Mouse (Mus musculus) cerebellum, adult 11 months (tissue): ENCODE data around the gene Adnp.
"Not testable (repeated sequence)": the region's sequence is repeated elsewhere in the genome, so short reads cannot be mapped to it uniquely, and the experiment has no call there.

Source experiments
- DNase-seq: peaks from one replicate; pipeline ENCODE4 v3.0.0; 2022

The Adnp gene

DNA sequence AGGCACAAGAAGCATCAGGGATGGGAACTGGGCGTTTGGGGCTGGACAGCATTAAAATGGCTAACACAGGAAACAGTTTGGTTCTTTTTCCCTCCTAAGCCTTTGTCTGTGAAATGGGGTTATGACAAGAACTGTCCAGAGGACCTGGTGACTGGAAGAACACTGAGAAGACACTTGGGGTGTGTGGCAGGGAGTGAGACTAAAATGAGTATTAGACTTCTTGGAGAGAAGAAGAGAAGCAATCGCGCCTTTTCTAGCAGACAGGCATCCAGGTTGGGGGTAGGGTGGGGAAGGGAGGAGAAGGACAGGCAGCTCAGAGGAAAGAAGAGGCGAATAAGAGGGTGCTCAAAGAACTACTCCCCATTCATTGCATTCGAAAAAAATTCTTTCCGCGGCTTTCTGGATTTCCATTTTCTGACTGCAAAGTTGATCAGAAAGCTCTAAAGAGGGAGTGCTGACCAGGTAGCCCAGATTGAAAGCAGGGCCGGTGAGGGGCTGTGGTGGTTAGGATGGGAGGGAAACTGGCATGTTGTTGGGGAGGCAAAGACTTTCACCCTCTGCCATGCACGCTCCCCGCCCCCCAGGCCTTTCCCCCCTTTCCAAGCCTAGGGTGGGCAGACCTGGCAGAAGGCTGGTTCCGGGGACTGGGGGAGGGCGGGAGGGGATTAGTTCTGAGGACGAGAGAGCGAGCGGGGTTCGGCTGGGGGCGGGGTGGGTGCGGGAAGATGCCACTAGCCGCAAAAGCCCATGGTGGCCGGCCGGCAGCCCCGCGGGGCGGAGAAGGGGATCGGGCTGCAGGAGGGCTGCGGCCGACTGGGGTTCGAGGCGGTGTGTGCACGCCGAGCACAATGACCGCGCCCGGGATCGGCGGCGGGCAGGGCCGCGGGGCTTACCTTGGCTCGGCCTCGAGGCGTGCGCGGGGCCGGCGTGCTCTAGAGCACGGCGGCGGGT lies 956 bp downstream of the Adnp start:
- peak; percentile 44 for DNase-seq

GRCm38 (mm10) chr2:168205265-168205664 lies 1.6 kb downstream of the Adnp start:
- DNase-seq = peak; percentile 79

GRCm38 (mm10) chr2:168204476-168204999 lies 2.4 kb downstream of the Adnp start:
- no peak for DNase-seq

DNA sequence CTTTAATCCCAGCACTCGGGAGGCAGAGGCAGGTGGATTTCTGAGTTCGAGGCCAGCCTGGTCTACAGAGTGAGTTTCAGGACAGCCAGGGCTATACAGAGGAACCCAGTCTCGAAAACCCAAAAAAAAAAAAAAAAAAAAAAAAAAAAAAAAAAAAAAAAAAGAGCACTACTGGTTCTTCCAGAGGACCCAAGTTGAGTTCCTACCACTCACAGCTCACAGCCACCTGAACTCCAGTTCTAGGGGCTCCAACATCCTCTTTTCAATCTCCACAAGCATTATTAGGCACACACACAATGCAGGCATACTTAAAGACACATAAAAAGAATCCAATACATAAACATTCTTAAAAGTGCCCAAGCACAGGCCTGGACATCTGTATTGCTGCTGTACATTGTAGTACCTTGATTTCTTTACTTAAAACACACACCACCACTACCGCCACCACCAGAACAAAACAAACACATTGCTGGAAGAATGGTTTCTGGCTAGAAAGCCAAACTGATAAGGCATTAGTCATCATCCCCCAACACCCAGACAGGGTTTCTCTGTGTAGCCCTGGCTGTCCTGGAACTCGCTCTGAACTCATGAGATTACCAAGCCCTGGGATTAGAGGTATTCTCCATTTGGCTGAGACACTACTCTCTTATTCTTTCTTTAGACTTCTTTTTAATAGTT lies 6.8 kb downstream of the Adnp start:
- DNase-seq = no peak

- DNase-seq = no peak
These were observed 7.4 kb downstream of the Adnp start for GRCm38 (mm10) chr2:168199476-168199875.

- no peak for DNase-seq
These were observed 8.5 kb downstream of the Adnp start for GRCm38 (mm10) chr2:168198421-168198820.

- no peak for DNase-seq
These were observed 11.2 kb downstream of the Adnp start for GRCm38 (mm10) chr2:168195721-168196120.

GRCm38 (mm10) chr2:168193685-168194084 lies 13.2 kb downstream of the Adnp start:
- DNase-seq = no peak

GRCm38 (mm10) chr2:168191856-168192255 lies 15.1 kb downstream of the Adnp start:
- no peak for DNase-seq

DNA sequence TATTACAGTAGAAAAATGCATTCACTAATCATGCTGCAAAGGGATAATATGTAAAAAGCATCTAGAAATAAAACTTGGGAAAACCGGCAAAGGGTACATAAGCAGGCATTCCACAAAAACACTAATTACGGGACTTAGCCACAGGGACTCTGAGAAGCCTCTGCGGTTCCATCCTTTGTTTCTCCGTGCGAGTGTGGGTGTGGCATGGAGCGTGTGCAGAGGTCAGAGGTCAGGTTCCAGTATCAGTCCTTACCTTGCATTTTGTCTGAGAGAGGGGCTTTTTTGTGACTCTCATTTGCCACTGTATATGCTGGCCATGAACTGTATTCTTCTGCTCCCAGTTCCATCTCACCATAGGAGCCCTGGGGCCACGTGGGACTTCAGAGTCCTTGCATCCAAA lies 31.0 kb downstream of the Adnp start:
- DNase-seq = no peak

DNA sequence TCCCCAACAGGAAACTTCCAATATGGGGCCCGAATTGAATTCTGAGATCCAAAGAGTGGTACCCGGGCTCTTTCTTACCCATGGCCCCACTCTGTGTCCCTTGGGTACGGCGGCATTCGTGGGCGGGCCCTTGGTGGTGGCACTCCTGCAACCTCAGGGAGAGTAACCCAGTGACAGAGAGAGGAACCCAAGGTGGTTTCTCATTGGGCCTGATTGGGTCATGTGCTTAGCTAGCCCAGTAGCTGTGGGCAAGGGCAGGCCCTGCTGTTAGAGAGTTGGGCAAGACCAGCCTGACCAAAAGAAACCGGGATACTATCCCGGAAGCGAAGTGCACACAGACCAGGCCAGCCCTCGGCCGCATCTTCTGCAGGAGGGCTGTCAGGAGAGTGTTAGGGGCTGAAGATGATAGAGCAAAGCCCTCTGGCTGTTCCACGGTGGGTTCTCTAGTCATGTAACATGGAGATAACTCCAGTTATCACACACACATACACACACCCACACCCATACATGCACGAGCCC lies 36.7 kb downstream of the Adnp start:
- no peak for DNase-seq

DNA sequence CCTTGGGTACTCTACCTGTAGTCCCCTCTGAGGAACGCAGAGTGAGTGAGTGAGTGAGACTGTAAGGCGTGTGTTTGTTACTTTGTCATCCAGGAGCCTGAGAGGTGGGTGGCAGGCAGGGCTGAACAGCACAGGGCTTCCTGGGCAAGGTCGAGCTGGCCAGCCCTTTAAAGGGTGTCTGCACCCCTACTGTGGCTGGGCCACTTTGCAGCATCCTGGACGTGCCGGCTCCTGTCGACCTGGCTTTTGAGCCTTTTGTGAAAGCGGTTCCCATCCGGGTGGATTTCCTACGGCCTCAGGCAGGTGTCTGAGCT lies 37.2 kb downstream of the Adnp start:
- no peak for DNase-seq

- no peak for DNase-seq
These were observed 37.8 kb downstream of the Adnp start for GRCm38 (mm10) chr2:168168892-168169799.

GRCm38 (mm10) chr2:168167781-168168180 lies 39.1 kb downstream of the Adnp start:
- no peak for DNase-seq

DNA sequence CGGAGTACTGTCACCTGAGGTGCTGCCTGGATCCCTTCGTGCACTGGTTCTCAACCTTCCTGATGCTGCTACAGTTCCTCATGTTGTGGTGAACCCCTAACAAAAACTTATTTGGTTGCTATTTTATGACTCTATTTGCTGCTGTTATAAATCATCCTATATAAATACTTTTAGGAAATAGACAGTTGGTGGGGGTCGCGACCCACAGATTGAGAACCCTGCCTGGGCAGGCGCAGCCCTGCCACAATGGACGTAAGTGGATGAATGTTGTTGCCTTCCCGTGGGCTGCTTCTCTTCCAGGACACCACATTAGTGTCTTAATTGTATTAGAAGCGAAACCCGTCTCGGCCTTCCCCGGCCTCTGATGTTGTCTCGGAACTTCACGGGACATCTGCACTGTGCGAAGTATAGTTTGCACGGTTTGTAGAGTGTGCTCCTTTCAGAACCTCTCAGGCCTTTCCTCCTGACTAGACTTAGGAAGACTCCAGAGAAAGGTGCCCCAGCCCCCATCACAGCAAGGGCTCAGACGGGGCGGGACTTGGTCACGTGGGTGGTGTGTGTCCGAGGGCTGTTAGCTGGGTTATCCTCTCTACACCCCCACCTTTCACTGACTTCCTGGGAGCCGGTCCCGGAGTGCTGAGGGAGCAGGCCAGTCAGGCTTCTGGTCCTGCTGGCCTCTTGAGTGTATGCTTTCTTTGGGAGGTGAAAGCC lies 40.0 kb downstream of the Adnp start:
- DNase-seq = no peak

DNA sequence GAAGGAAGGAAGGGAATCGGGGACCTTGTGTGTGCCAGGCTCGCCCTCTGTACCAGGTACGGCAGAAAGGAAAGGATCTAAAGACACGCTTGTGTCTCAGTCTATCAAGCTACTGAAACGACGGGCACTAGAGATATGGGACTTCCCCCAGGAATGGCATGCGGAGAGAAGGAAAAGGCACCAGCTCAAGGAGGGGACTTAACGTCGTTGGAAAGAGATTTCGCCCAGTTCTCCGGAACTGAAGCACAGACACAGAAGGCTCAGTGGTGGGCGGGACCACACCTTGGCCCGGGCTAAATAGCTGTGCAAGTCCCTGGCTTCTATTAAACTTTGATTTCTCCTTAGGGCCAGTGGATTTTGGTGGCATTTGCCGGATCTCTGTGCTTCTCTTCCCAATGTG lies 44.9 kb downstream of the Adnp start:
- no peak for DNase-seq

DNA sequence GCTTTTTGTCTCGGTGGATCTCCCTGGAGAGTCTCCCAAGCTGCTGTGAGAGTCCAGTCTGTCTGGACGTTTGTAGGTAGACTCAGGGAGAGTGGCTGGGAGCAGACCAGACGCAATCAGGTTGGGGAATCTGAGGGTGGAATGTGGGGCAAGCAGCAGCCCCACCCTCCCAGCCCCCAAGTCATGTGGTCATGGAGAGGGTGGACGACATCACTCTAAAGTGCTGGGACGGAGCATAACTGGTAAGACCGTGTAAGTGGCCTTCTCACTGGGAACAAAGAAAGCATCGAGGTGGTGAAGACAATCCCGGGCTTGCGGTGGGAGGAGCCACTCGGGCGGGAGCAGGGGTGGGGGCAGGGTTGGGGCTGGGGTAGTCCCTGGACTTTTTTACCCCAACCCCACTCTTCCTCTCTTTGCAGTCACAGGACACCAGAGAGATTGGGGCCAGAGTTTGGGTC lies 45.4 kb downstream of the Adnp start:
- no peak for DNase-seq

DNA sequence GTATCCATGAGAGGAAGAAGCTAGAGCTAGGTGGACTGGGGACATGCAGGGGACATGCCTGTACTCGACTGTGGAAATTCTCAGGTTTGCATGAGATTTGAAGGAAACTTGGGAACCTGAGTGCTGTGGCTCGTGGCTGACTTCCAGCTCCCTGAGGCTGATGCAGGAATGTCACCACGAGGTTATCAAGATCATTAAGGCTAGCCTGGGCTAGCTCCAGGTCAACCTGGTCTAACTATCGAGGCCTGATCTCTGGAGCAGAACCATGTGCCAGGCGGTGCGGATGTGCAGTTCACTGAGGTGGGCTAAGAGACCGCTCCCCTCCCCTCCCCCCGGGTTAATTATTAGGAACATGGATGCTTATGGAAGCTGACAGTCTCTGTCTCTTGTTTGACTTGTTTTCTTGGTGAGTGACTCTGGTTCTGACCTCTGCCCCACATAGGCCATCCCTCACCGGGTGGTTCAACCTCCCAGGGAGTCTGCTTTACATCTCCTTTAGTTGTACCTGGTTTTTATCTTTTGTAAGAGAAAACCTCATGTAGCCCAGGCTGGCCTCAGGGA lies 46.5 kb downstream of the Adnp start:
- DNase-seq = no peak

DNA sequence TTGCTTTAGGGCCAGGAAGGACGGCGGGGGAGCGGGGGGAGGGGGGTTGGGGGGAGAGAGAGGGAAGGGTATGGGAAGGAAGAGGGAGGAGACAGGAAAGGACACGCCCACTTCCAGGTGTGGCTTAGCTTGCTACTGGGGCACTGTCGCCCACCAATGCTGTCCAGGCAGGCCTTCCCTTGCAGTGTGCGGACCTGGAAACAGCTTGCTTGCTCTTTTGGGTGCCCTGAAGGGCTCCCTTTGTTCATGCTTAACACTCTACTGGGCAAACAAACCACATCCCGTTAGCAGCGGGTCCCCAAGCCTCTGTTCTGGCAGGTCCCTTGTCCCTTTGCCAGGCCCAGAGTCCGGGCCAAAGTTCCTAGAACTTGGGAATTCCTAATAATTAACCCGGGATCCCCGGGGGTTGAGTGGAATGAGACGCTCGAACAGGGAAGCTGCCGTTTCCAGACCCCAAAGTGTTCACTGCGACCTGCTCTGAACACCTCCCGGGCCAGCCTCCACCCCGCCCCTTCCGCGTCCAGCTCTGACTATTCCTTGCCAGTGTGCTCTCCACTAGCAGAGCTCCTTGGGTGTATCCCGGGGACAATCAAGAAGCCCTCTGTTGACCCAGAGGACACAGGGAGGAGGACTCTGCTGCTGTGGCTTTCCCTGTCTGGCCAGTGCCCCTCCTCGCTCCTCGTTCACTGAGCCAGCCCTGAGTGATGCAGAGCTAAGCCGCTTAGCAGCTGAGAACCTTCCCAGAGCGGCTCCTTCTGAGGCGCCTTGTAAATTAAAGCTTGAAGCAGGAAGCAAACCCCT lies 47.8 kb downstream of the Adnp start:
- no peak for DNase-seq

- DNase-seq = not testable (repeated sequence)
These were observed 48.9 kb downstream of the Adnp start for GRCm38 (mm10) chr2:168157974-168158373.

DNA sequence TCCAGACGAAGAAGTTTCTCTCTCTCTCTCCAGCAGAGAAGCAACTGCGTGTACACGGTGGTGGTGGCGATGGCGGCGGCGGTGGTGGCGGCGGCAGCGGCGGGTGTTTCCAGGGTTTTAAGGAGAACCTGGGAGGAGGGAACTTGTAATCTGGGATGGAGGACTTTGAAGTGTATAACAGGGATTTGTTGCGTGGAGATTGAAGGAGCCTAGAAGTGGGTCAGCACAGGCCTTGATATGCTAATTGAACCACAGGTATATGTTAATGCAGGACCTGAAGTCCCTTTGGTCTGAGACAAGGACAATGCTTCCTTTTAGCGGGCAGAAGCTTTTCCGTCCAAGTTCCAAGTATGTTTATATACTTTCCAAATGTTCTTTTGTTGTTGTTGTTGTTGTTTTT lies 50.6 kb downstream of the Adnp start:
- DNase-seq = no peak
